Mouse (Mus musculus) NIH3T3 (cell line): Measurements from ENCODE around the gene Ndufb5.
"Not testable (repeated sequence)": the region's sequence is repeated elsewhere in the genome, so short reads cannot be mapped to it uniquely, and the experiment has no call there.

Experiments used
- DNase-seq: peaks from one replicate; pipeline ENCODE4 v3.0.0-alpha.2; 2012; ENCODE audit warnings: low read depth

Ndufb5 gene

DNA sequence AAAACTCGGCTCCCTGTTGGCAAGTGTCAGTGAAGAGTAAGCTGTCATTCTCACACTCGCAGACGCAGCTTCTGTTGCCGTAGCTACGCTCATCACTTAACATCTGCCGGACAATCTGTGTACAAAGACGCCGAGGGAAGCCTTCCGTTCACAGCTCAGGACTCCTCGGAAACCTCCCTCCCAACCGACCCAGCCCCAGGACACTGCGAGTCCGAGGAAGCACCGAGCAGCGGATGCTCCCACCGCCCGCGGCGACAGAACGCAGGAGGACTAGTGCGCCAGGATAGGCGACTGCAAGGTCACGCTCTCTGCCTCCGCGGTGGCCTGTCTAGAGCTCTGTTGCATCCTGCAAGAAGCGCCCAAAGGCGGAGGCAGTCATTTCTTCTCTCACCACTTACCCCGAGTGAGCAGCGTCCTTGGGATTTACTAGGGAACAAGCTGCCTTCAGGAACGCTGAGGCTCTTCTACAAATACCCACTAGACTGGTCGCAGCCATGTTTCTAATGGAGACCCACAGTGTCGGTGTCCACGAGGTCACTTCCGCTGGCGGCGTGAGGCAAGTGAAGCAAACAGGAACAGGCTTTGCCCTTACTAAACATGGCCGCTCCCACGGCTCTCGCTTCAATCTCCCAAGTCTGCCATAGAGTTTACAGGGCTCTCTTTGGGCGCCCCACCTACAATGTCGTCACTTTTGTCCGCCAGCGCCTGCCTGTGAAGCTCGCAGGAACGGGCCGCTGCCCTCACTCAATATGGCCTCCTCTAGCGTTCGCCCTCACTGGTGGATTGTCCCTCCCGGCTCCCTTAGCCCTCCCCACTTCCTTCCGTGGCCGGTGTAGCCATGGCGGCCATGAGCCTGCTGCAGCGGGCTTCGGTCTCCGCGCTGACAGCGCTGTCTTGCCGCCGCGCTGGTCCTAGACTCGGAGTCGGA is at the start of gene Ndufb5:
Gene Ndufb5 (plus strand): TSS at position 747 of the 928 bp plus-strand sequence.
- peak; percentile 99 for DNase-seq

DNA sequence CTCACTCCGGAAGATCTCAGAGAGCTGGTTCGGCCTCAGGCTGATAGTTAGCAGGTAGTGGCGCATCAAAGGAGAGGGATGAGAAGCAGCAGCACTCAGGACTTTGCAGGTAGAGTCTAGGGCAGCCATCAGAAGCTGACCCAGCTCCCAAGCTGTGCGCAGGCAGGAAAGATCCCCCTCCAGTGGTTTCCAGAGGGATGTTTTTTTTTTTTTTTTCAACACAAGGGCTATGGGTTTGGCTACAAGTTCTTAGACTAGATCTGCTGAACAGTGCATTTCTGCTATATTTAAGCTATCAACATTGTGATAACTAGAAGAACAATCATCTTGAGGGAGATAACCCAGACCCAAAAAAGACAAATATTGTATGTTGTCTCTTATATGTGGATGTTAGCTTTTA is 49.6 kb upstream of the Ndufb5 start:
- DNase-seq = no peak

DNA sequence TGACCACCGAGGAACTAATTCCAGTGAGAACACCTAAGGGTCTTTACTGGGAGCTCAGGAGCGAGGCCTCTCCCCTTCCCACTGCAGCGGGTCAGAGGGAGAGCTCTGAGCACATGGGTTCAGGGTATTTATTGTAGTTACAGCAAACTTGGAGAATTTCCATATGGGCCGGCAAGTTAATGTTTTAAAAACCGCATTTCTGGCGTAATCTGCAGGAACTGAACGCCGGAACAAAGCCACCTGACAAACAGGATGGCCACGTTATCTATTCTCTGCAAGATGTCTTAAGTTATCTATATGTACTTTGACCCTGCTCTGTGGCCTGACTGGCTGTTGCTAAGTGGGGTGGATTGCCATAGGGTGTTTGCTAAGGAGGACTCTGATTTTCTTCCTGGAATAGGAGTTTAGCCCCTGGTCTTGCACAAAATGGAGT is 47.2 kb upstream of the Ndufb5 start:
- DNase-seq = no peak

DNA sequence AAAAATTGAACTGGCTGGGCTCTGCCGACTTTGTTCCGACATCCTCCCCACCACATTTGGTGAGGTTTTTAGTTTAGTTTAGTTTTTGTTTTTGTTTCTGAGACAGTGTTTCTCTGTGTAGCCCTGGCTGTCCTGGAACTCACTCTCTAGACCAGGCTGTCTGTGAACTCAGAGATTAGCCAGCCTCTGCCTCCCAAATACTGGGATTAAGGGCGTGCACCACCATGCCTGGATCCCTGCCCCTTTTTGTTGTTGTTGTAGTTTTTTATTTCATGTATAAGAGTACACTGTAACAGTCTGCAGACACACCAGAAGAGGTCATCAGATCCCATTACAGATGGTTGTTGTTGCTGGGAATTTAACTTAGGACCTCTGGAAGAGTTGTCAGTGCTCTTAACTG is 46.8 kb upstream of the Ndufb5 start:
- DNase-seq = no peak

DNA sequence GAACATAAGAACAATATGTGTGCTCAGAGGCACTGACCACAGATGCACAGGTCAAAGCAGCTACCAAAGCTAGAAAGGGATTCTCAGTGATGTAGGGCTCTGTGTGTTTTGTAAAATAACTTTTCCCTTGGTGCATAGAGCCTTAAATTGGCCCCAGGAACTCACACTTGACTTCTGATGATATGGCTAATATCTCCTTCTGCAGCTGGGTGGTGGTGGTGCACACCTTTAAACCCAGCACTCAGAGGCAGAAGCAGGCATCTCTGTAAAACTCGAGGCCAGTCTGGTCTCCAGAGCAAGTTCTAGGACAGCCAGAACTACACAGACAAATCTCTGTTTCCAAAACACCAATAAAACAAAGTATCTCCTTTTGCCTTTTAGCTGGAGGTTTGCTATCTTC is 45.9 kb upstream of the Ndufb5 start:
- DNase-seq = no peak

DNA sequence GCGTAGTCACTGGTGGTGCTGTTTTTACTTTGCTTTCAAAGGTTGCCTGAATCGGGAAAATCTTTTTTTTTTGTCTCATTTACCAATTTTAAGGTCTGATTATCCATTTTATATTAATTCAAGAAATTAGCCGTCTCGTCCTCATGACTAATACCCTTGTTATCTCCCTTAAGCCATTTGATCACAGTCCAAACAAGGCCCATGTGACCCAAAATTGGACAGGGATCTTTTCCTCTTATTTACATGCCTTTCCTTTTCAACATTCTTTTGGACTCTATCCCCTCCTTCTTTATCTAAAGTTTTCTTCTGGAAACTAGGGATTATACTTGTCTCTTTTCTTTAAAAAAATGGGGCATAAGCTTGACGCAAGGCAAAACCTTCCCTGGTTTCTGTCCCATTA is 44.9 kb upstream of the Ndufb5 start:
- no peak for DNase-seq

DNA sequence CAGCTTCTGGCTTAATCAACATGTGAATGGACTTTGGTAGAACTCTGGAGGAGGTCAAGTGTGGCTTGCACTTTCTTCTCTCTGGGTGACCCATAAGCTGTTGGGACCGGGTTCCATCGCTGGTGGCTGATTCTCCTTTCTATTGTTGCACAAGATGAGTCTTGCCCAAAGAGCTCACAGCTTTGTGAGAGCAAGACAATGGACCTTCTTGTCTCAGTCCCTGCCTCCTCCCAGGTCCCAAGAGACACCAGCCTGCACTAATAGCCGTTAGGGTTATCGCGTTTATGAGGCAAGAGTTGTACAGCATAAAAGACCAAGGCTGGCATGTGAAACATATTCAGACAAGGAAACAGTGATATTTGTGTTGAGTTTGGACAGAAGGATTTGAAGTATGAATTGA is 42.6 kb upstream of the Ndufb5 start:
- DNase-seq = no peak

DNA sequence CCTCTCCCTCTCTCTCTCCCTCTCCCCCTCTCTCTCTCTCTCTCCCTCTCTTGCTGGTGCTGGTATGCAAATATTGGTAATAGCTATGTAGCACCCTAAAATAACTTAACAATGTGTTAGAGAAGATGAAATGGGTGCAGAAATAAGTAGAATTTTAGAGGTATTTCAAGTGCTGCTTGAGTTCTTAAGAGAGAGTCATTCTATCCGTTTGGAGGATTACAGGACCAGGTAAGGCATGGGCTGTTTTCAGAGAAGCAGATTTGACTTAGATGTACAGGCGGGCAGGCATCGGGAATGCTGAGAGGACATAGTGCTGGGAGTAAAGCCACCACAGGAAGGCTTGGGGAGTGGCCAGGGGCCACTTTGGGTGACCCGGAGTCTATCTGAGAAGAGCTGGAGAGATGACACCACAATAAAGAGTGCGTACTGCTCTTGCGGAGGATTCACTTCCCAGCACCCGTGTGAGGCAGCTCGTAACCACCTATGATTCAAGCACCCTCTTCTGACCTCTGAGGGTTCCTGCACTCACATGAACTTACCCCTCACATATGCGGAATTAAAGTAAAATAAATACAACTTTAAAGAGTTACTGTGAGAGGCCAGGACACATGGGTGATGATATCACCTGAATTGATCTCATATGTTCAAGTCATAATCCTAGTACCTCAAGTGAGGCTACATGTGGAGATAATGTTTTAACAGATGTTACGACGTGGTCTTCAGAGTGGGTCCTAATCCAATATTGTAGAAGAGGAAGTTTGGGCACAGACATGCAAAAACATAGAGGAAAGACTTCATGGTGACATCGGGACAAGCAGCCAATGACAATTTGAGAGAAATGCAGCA is 41.8 kb upstream of the Ndufb5 start:
- DNase-seq = no peak

DNA sequence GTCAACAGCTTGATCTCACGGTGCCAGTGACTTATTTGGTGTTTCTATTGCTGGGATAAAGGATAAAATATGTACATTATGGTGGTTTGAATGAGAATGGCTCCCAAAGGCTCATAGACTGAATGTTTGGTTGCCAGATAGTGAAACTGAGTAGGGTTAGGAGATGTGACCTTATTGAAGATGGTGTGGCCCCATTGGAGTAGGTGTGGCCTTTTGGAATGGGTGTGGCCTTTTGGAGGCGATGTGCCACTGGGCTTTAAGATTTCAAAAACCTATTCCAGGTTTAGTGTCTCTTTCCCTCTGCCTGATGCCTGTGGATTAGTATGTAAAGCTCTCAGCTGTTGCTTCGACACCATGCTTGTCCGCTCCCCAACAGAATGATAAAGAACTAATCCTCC is 41.2 kb upstream of the Ndufb5 start:
- DNase-seq = no peak

DNA sequence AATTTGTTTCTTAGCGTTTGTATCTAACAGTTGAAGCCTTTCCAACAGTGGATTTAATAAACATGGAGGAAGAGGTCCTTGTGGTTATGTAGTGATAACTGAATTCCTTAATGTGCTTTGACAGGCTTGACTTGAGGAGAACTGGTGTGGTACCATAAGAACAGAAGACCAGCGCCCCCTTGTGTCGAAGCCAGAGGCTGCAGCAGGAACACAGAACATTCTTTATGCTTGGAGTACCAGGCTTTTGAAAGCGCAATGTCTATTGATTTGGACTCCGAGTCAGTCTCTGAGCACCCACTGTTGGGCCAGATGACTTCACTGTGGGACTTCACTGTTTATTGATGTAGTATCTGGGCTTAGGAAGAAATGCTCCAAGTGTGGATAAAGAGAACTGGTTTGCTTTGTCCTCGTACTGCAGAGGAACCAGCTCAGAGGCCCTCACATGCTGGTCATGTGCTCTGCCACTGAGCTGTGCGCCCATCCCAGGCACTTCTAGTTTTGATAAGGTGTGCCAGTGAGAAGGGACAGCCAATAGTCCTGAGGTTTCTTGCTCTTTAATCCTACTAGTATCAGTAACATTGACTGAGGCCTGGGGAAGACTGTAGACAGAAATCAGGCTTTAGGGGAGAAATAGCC is 38.4 kb upstream of the Ndufb5 start:
- DNase-seq = peak; percentile 95

DNA sequence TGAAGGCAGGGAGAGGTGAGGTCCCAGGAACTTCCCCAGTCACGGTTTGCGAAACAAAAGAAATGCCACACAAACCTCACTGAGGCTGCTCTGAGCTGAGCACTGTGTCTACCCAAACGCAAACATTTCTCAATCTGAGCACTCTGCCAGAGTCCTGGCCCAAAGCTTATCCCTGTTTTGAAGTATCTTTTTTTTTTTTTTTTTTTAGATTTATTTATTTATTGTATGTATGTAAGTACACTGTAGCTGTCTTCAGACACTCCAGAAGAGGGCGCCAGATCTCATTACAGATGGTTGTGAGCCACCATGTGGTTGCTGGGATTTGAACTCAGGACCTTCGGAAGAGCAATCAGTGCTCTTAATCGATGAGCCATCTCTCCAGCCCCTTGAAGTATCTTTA is 32.8 kb upstream of the Ndufb5 start:
- not testable (repeated sequence) for DNase-seq

DNA sequence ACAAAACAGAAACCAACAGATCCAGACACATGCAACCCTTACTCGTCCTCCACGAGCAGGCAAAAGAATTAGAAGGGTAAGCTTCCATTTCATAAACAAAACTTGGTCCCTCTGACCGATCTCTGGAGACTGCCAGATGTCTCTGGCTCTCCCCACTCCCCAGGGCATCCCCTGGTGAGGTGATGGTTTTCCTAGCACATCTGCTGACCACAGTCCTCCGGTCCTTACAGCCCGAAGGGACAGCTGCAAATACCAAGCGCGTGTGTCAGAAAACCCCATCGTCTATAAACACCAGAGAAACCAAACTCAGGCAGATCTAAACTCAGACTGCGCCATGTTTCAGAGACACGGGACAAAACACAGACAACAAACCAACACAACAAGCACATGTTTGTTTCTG is 32.2 kb upstream of the Ndufb5 start:
- DNase-seq = not testable (repeated sequence)

DNA sequence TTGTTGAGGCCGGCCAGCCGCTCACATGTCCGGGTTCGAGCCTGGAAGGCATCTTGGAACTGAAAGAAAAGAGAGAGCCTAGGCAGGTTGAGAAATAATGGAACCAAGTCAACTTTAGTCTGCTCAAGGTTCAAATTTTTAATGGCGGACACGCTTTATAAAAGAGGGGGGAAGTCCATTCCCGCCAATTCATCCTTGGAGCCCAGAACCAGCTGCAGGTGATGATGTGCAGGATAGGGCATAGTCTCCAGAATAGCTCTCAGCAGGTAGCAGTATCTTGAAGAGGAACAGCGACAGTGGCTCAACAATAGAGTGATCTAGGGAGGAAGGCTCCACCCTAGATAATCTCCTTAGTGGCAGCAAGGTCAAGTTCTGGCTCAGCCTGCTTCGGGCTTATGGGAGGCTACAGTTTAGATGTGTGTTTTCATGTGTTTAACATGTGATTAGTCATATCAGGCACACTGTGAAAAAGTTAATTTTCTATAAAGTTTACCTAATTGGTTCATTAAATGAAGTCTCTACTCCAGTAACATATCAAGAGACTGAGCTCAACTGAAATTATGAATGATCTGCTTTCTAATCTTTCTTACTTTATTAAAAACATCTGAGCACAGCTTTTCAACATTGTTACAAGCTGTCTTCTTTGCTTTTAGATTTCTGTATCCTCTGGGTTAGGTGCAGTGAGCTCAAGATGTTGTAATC is 31.0 kb upstream of the Ndufb5 start, which contains the start of gene Actl6a:
Gene Actl6a (plus strand): TSS at position 652 of the 702 bp plus-strand sequence.
- DNase-seq = not testable (repeated sequence)

DNA sequence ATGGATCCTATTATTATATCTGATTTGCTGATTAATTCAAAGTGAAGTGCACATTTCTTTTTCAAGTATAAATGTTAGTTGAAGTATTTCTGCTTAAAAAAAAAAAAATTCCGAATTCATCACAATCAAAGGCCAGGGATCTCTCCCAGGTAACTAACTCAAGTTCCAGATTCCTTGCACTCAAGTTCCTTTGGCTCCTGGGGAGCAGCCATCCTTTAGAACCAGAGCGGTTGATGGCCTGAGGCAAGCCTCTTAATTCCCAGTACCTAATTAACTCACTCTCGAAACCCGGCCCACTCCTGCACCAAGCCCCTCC is 28.8 kb upstream of the Ndufb5 start:
- no peak for DNase-seq

DNA sequence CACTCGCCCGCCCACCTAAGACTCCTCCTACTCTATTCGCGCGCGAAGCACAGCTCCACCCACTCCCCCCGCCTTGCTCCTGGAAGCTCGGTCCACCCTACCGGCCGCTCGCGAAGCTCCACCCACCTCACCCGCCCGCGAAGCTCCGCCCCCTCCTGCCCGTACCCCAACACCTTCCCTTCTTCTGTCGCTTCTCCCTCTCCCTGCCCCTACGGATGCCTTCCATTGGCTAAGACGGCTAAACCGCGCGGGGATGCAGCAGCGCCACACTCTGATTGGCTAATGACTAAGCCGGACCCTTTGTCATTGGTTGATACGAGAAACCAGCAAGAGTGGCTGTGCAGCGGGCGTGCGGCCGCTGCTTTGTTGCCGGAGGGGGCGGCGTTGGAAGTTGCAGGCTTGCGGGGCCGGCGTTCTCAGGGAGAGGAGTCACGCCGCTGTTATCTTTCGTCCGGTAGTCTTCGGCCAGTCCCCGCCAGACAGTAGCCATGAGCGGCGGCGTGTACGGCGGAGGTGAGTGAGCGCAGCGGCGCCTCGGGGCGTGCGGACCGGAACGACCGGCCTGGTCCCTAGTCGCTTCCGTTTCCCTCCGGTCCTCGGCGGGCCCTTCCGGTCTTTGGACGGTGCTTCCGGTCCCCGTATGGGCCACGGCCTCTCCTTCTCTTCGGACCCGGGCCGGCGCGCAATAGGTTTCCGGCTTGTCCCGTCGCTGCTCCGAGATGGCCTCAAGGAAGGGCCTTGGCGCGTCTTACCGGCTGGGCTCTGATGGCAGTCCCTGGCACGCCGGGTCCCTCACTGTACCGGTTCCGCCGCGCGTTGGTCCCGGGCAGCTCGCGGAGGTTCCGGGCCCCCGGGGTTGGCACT is 28.2 kb upstream of the Ndufb5 start:
- peak; percentile 99 for DNase-seq

DNA sequence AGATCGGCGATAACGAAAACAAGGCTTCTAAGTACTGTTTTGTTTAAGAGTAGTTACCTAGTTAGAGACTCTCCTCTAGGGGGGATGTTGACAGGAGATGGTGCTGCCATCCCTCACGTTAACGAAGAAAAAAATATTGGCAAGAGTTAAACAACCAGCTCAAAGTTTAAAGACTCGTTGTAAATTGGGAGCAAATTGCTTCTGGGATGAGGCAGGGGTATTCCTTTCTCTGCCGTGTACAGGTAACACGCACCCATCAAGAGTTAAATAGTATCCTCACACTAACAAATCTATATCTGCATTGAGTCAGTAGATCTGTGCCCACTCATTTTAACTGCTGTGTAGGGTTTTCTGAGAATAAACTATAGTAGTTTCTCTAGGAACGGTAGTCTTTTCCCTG is 27.4 kb upstream of the Ndufb5 start:
- DNase-seq = no peak

DNA sequence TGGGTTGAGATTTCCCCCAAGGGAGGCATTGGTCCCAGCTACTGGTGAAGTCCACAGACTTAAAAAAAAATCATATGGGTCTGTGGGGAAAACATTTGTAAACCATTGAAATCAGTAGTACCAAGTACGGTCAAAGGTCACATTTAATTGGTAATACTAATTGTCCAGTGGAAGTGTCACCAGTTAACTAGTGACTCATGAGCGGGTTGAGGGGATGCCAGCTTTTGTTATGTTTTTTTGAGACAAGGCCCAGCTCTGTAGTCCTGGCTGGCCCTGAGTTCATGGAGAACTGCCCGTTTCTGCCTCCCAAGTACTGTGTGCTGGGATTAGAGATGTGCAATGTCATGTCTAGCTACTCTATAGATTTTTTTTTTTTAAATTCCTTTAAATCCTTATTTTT is 23.1 kb upstream of the Ndufb5 start:
- no peak for DNase-seq

DNA sequence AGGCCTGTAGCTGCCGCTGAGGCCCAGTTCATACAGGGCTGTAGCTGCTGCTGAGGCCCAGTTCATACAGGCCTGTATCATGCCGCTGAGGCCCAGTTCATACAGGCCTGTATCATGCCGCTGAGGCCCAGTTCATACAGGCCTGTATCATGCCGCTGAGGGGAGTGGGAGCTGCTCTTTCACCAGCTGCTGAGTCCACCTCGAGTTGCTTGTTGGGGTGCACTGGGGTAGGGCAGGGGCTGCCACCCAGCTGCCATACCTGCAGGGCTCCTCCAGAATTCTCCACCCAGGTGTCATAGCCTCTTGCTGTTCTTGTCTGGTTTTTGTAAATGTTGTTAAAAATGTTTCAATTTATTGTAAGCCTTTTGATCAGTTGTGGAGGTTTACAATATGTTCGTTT is 19.4 kb upstream of the Ndufb5 start:
- not testable (repeated sequence) for DNase-seq

DNA sequence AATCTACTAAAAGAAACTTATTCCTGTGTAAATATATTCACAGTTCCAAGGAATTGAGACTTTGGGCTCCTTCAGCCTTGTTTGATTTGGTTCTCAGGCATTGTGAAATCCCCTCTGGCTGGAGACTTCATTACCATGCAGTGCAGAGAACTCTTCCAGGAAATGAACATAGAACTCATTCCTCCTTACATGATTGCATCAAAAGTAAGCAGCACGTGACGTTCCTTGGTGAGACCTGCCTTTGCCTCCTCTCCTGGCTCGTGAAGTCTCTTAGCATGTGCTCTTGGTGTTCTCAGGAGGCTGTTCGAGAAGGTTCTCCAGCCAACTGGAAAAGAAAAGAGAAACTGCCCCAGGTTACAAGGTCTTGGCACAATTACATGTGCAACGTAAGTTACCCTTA is 18.5 kb upstream of the Ndufb5 start:
- DNase-seq = no peak

DNA sequence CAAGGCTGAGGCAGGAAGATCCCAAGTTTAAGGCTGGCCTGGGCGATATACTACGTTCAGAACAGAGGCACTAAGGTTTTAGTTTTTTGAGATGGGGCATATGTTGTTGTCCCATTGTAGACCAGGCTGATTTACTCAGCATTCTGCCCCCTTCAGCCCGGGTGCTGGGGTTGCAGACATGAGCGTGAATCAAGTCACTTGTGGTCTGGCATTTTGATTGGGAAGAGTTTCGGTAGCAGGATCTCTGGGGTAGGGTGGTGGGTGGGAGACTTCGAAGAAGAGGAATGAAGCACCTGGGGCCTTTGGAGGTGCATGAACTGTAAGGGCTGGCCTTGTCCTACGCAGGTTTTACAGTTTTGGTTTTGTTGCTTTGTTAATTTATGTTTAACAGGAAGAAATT is 12.6 kb upstream of the Ndufb5 start:
- DNase-seq = no peak

DNA sequence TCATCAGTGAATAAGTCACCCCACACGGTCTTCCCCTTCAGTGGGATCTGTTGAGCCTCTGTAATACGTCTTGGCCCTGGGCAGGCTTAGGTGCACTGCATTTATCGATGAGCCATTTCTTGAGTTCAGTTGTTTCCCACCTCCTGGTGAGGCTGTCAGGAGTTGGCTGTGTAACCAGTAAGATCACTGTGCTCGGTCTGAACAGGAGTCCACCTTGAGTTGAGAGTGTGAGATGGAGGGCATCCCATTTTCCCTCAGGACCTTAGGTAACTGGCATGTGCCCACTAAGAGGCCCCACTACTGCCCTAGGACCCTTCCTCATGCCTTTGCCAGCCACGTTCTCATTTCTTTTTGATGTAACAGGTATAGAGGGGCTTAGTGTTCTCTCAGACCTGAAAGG is 10.8 kb upstream of the Ndufb5 start:
- DNase-seq = no peak
